Mouse (Mus musculus): ENCODE data around the gene Gm11011. TPM values are rescaled to one million over a fixed set of nuclear protein-coding genes. Genes with fewer than 3 reads are reported as not detected.

Gm11011 gene
- polyA plus RNA-seq, 1 experiment from 2014 or later = not detected

- no peak overlapping the region for H3K9ac ChIP-seq
- H3K4me2 ChIP-seq = no peak overlapping the region
- H3K27ac ChIP-seq (replicated peaks) = no peak overlapping the region
- H3K27me3 ChIP-seq = no peaks in the 10 kb centered on the region
- no peak for ATAC-seq (ENCODE audit: insufficient read depth)
- no peaks in the 10 kb centered on the region for H3K36me3 ChIP-seq (replicated peaks)
- H3K4me1 ChIP-seq (replicated peaks) = no peaks in the 10 kb centered on the region
- no peak overlapping the region for H3K4me3 ChIP-seq (replicated peaks)
- WGBS (ENCODE audit: insufficient replicate concordance) = 45% methylated on average over 3 of the region's 3 CpGs
- no peaks in the 10 kb centered on the region; the same call in 1 of the 2 replicates for H3K9me3 ChIP-seq (replicated peaks)
Measured at GRCm38 (mm10) chr2:169586688-169587087, 857 bp downstream of the Gm11011 start.

GRCm38 (mm10) chr2:169585631-169586285 is 1.8 kb downstream of the Gm11011 start:
- no peak overlapping the region for H3K4me3 ChIP-seq (replicated peaks)
- 56% methylated on average over 12 of the region's 12 CpGs for WGBS (ENCODE audit: insufficient replicate concordance)
- H3K9me3 ChIP-seq (replicated peaks) = no peaks in the 10 kb centered on the region; the same call in 1 of the 2 replicates
- H3K27ac ChIP-seq (replicated peaks) = no peak overlapping the region
- no peaks in the 10 kb centered on the region for H3K36me3 ChIP-seq (replicated peaks)
- H3K9ac ChIP-seq = no peak overlapping the region
- no peaks in the 10 kb centered on the region for H3K27me3 ChIP-seq
- ATAC-seq (ENCODE audit: insufficient read depth) = no peak
- H3K4me2 ChIP-seq = no peak overlapping the region
- no peaks in the 10 kb centered on the region for H3K4me1 ChIP-seq (replicated peaks)

- Histone ChIP-seq H3K27ac (replicated peaks) (no peak overlapping the region), H3K4me3 (replicated peaks) (no peak overlapping the region), H3K4me2 (no peak overlapping the region), H3K9me3 (replicated peaks) (no peaks in the 10 kb centered on the region; the same call in 1 of the 2 replicates), H3K4me1 (replicated peaks) (no peaks in the 10 kb centered on the region), H3K27me3 (no peaks in the 10 kb centered on the region), H3K9ac (no peak overlapping the region), H3K36me3 (replicated peaks) (no peaks in the 10 kb centered on the region)
- no peak for ATAC-seq (ENCODE audit: insufficient read depth)
- 75% methylated on average over 15 of the region's 15 CpGs for WGBS (ENCODE audit: insufficient replicate concordance)
Measured at GRCm38 (mm10) chr2:169584745-169585456, 2.6 kb downstream of the Gm11011 start.

GRCm38 (mm10) chr2:169583476-169583875 is 4.1 kb downstream of the Gm11011 start:
- Histone ChIP-seq H3K36me3 (replicated peaks) (no peaks in the 10 kb centered on the region), H3K4me2 (no peak overlapping the region), H3K4me3 (replicated peaks) (no peak overlapping the region), H3K9ac (no peak overlapping the region), H3K4me1 (replicated peaks) (no peaks in the 10 kb centered on the region), H3K27me3 (no peaks in the 10 kb centered on the region), H3K27ac (replicated peaks) (no peak overlapping the region), H3K9me3 (replicated peaks) (no peaks in the 10 kb centered on the region; the same call in 1 of the 2 replicates)
- no peak for ATAC-seq (ENCODE audit: insufficient read depth)
- 63% methylated on average over 3 of the region's 3 CpGs for WGBS (ENCODE audit: insufficient replicate concordance)

GRCm38 (mm10) chr2:169577508-169578196 is 9.9 kb downstream of the Gm11011 start:
- H3K4me3 ChIP-seq (replicated peaks) = no peak overlapping the region
- ATAC-seq (ENCODE audit: insufficient read depth) = no peak
- H3K4me1 ChIP-seq (replicated peaks) = no peaks in the 10 kb centered on the region
- H3K9me3 ChIP-seq (replicated peaks) = no peaks in the 10 kb centered on the region; the same call in 1 of the 2 replicates
- no peaks in the 10 kb centered on the region for H3K27me3 ChIP-seq
- no peaks in the 10 kb centered on the region for H3K36me3 ChIP-seq (replicated peaks)
- WGBS (ENCODE audit: insufficient replicate concordance) = 67% methylated on average over 7 of the region's 7 CpGs
- no peak overlapping the region for H3K4me2 ChIP-seq
- H3K27ac ChIP-seq (replicated peaks) = no peak overlapping the region
- H3K9ac ChIP-seq = no peak overlapping the region

- no peak overlapping the region for H3K27ac ChIP-seq (replicated peaks)
- ATAC-seq (ENCODE audit: insufficient read depth) = no peak
- H3K4me1 ChIP-seq (replicated peaks) = no peaks in the 10 kb centered on the region
- H3K9ac ChIP-seq = no peak overlapping the region
- no peaks in the 10 kb centered on the region for H3K36me3 ChIP-seq (replicated peaks)
- H3K4me3 ChIP-seq (replicated peaks) = no peak overlapping the region
- no peaks in the 10 kb centered on the region for H3K27me3 ChIP-seq
- 64% methylated on average over 10 of the region's 10 CpGs for WGBS (ENCODE audit: insufficient replicate concordance)
- no peak overlapping the region for H3K4me2 ChIP-seq
- no peaks in the 10 kb centered on the region for H3K9me3 ChIP-seq (replicated peaks)
Measured at GRCm38 (mm10) chr2:169570063-169570462, 17.5 kb downstream of the Gm11011 start.

GRCm38 (mm10) chr2:169566159-169566558 is 21.4 kb downstream of the Gm11011 start:
- Histone ChIP-seq H3K4me1 (replicated peaks) (no peaks in the 10 kb centered on the region), H3K4me3 (replicated peaks) (no peak overlapping the region), H3K36me3 (replicated peaks) (no peaks in the 10 kb centered on the region), H3K9ac (no peak overlapping the region), H3K27ac (replicated peaks) (no peak overlapping the region), H3K4me2 (no peak overlapping the region), H3K9me3 (replicated peaks) (no peaks in the 10 kb centered on the region), H3K27me3 (no peaks in the 10 kb centered on the region)
- 48% methylated on average over 4 of the region's 4 CpGs for WGBS (ENCODE audit: insufficient replicate concordance)
- ATAC-seq (ENCODE audit: insufficient read depth) = no peak

GRCm38 (mm10) chr2:169565751-169566150 is 21.8 kb downstream of the Gm11011 start:
- no peak for ATAC-seq (ENCODE audit: insufficient read depth)
- 59% methylated on average over 7 of the region's 7 CpGs for WGBS (ENCODE audit: insufficient replicate concordance)
- Histone ChIP-seq H3K27me3 (no peaks in the 10 kb centered on the region), H3K4me1 (replicated peaks) (no peaks in the 10 kb centered on the region), H3K9me3 (replicated peaks) (no peaks in the 10 kb centered on the region), H3K9ac (no peak overlapping the region), H3K36me3 (replicated peaks) (no peaks in the 10 kb centered on the region), H3K4me2 (no peak overlapping the region), H3K27ac (replicated peaks) (no peak overlapping the region), H3K4me3 (replicated peaks) (no peak overlapping the region)

- H3K9ac ChIP-seq = no peak overlapping the region
- 64% methylated on average over 7 of the region's 7 CpGs for WGBS (ENCODE audit: insufficient replicate concordance)
- ATAC-seq (ENCODE audit: insufficient read depth) = no peak
Measured at GRCm38 (mm10) chr2:169545674-169546073, 41.9 kb downstream of the Gm11011 start.

GRCm38 (mm10) chr2:169538906-169539305 is 48.6 kb downstream of the Gm11011 start:
- no peak overlapping the region for H3K4me2 ChIP-seq
- no peak for ATAC-seq (ENCODE audit: insufficient read depth)
- H3K27ac ChIP-seq (replicated peaks) = no peak overlapping the region
- no peaks in the 10 kb centered on the region for H3K27me3 ChIP-seq
- H3K9me3 ChIP-seq (replicated peaks) = no peaks in the 10 kb centered on the region
- WGBS (ENCODE audit: insufficient replicate concordance) = 68% methylated on average over 4 of the region's 4 CpGs
- H3K9ac ChIP-seq = no peak overlapping the region
- no peaks in the 10 kb centered on the region for H3K36me3 ChIP-seq (replicated peaks)
- no peak overlapping the region for H3K4me3 ChIP-seq (replicated peaks)
- H3K4me1 ChIP-seq (replicated peaks) = no peaks in the 10 kb centered on the region

More at GRCm38 (mm10) chr2:169545674-169546073, 41.9 kb downstream of the Gm11011 start:
- Histone ChIP-seq H3K27ac (replicated peaks) (no peak overlapping the region), H3K4me3 (replicated peaks) (no peak overlapping the region), H3K36me3 (replicated peaks) (no peaks in the 10 kb centered on the region), H3K4me1 (replicated peaks) (no peaks in the 10 kb centered on the region), H3K4me2 (no peak overlapping the region), H3K27me3 (no peaks in the 10 kb centered on the region), H3K9me3 (replicated peaks) (no peaks in the 10 kb centered on the region)
